Mouse (Mus musculus) stomach, embryonic 16.5 days (tissue): Measurements from ENCODE around the gene Thnsl2. TPM values are rescaled to one million over a fixed set of nuclear protein-coding genes. Genes with fewer than 3 reads are reported as not detected.

Experiments used
- ATAC-seq: fragments of 200-750 bp; cut with Nextera tagmentation; 2 replicates; pipeline ENCODE4 v1.8.0; 2017; ENCODE audit warnings: moderate number of reproducible peaks, moderate TSS enrichment; ENCODE audit not compliant: insufficient read depth, low FRiP score
- H3K27ac ChIP-seq: fragments of 300-500 bp; sonication (generic); 2 replicates; pipeline ENCODE4 v1.5.1; 2014; ENCODE audit warnings: low read length
- H3K27me3 ChIP-seq: fragments of 300-500 bp; sonication (generic); 2 replicates; pipeline ENCODE4 v1.6.1; 2014; ENCODE audit warnings: low read length, control low read depth, mixed read lengths; ENCODE audit not compliant: control insufficient read depth, insufficient read depth
- H3K36me3 ChIP-seq: fragments of 300-500 bp; sonication (generic); 2 replicates; pipeline ENCODE4 v1.6.1; 2014; ENCODE audit warnings: low read length; ENCODE audit not compliant: control insufficient read depth, insufficient read depth
- H3K4me1 ChIP-seq: fragments of 300-500 bp; sonication (generic); 2 replicates; pipeline ENCODE4 v1.6.1; 2014; ENCODE audit warnings: low read length, control low read depth, mixed read lengths; ENCODE audit not compliant: control insufficient read depth, insufficient read depth
- H3K4me2 ChIP-seq: fragments of 300-500 bp; sonication (generic); 2 replicates; pipeline ENCODE4 v1.6.1; 2014; ENCODE audit warnings: low read depth, low read length, mixed read lengths
- H3K4me3 ChIP-seq: fragments of 300-500 bp; sonication (generic); replicated peaks from 2 replicates; pipeline ENCODE4 v1.5.1; 2014; ENCODE audit warnings: mild to moderate bottlenecking, low read length
- H3K9ac ChIP-seq: fragments of 300-500 bp; sonication (generic); 2 replicates; pipeline ENCODE4 v1.6.1; 2014; ENCODE audit warnings: low read length
- H3K9me3 ChIP-seq: fragments of 300-500 bp; sonication (generic); replicated peaks from 2 replicates; pipeline ENCODE4 v1.6.1; 2016; ENCODE audit warnings: low read length, control low read depth; ENCODE audit not compliant: control insufficient read depth
- WGBS: fragments of 180-500 bp; shearing (Covaris S2); extraction: QIAGEN DNeasy Blood & Tissue Kit; methylation state at CpG from one replicate; pipeline ENCODE4 v1.1.7; 2014; 5-methylcytosine and 5-hydroxymethylcytosine counted together
- polyA plus RNA-seq: library from polyadenylated mRNA; unstranded; fragments of >200 nt; fragmentation: Nextera tagmentation; extraction: Ambion mirVana; gene quantifications from 2 replicates; pipeline ENCODE4 v1.2.1, GENCODE M21; 2015

The Thnsl2 gene
- polyA plus RNA-seq, 1 experiment from 2014 or later: 12.7 TPM

DNA sequence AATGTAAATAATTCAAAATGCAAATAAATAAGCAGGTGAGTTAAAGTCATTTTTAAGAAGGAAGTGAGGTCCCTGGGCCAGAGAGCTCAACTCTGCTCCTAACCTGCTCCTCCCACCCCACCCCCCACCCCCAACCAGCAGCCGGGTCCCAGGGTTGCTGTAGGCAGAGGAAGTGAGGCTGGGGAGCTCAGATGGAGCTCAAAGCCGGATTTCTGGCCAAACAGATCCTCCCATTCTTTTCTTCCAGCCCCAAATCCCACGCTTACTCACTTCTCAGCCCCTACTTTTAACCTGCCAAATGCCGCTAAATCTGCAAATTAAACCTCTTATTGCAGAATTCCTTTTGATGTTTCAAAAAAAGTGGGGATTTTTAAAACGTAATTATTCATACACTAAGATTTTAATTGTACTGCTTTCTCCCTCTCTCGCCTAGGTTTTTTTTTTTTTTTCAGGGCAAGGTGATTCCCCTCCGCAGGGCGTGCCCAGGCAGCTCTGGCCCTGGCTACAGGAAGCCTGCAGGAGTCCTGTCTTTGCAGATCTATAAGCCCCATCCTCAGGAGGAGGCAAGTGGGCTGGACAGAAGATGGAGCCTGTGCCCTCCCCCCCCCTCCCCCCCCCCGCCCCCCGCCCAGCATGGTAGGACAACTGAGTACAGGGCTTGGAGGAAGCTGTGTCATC is 24.5 kb downstream of the Thnsl2 start:
- no peak overlapping the region for H3K4me3 ChIP-seq
- H3K9me3 ChIP-seq: no peaks in the 10 kb centered on the region
- no peak for ATAC-seq
- WGBS: 14% methylated on average over 9 of the region's 10 CpGs
- H3K4me1 ChIP-seq: no peaks in the 10 kb centered on the region
- no peaks in the 10 kb centered on the region for H3K27me3 ChIP-seq
- no peak overlapping the region for H3K9ac ChIP-seq
- H3K4me2 ChIP-seq: no peak overlapping the region
- no peaks in the 10 kb centered on the region for H3K36me3 ChIP-seq
- H3K27ac ChIP-seq: no peak overlapping the region

DNA sequence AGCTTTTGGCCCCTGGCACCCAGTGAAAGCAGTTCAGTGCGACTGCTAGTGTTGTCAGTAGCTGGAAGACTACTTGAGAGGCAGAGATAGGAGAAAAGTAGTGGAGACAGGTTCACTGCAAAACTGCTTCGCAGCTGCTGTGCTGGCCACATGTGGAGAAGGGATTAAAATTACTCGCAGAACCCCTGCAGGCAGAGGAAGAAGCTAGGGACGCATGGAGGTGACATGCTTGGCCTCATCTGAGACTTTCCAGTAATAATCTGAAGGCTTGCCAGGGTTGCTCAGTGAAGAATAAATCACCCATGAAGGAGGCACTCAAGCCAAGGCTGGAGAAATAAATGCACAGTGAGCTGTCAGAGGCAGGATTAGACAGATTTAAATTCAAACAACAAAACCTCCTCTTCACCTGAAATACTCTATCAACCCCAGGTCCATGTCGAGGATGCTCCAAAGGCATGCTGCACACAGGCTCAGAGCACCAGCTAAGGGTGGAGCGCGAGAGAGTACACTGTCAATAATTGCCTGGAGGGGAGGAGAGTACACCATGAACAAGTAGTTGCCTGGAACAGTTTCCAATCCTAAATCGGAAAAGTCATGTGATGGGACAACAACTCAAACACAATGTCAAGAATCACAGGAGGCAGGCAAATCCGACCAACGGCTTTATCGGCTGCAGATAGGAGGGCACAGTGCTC is 32.7 kb downstream of the Thnsl2 start:
- 60% methylated on average over 11 of the region's 11 CpGs for WGBS
- no peaks in the 10 kb centered on the region for H3K36me3 ChIP-seq
- H3K9ac ChIP-seq: no peak overlapping the region
- H3K9me3 ChIP-seq: no peaks in the 10 kb centered on the region
- H3K27me3 ChIP-seq: no peaks in the 10 kb centered on the region
- H3K4me2 ChIP-seq: no peak overlapping the region
- no peak overlapping the region for H3K27ac ChIP-seq
- no peak overlapping the region for H3K4me3 ChIP-seq
- no peak for ATAC-seq
- H3K4me1 ChIP-seq: no peaks in the 10 kb centered on the region

DNA sequence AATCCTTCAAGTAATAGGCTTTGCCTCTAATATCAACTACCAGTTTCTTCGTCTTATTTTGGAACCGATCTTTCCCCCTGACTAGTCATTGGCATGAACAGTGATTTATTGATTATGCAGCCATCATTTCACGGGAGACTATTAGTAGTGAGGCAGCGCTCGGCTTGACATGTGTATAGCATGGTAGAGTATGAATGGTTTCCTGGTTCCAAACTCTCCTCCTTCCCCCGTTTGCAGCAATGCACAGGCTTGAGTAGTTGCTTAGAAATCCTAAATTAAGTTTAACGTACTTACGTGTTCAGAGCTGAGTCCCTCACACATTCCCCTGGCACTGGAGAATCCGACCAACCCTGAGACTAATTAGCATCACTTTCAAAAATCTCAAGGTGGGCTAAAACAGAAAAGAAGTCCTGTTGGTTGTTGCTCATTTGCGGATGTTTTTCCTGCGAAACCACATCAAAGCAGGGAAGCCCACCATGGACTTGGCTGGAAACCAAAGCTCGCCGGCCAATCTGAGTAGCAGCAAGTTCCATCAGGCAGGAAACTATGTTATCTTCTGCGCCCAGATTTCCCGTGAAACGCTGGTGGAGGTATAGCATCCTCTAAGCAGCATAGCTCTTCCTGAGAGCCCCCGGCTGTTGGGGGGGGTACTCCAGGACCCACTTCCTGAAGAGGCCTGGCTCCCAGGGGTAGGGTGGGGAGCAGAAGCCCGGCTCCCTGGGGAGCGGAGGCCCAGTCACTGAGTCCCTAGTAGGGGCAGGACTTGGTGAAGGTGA is 37.9 kb downstream of the Thnsl2 start:
- Histone ChIP-seq H3K27me3 (no peaks in the 10 kb centered on the region), H3K4me1 (no peaks in the 10 kb centered on the region), H3K9me3 (no peaks in the 10 kb centered on the region), H3K9ac (no peak overlapping the region), H3K36me3 (no peaks in the 10 kb centered on the region), H3K4me3 (no peak overlapping the region), H3K4me2 (no peak overlapping the region), H3K27ac (no peak overlapping the region)
- no peak for ATAC-seq
- WGBS: 67% methylated on average over 19 of the region's 19 CpGs

DNA sequence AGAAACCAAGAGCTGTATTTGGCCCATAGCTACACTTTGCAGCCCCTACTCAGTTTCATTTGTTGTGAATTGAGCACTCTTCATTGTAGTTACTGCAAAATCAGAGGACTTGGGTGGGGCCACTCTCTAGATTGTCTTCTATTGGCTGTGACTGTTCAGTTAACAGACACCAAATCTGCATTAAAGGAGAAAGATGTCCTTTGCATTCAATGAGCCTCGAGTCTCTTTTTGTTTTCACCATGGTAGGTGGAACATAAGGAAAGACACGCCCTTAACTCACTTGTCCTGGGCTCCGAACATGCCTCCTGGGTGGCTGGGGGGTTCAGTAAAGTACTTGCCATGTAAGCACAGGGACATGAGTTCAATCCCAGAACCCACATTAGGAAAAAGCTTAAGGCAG is 48.1 kb downstream of the Thnsl2 start:
- Histone ChIP-seq H3K4me1 (no peaks in the 10 kb centered on the region), H3K36me3 (no peaks in the 10 kb centered on the region), H3K9me3 (no peaks in the 10 kb centered on the region), H3K4me3 (no peak overlapping the region), H3K9ac (no peak overlapping the region), H3K4me2 (no peak overlapping the region), H3K27me3 (no peaks in the 10 kb centered on the region), H3K27ac (no peak overlapping the region)
- WGBS: 82% methylated on average over 3 of the region's 3 CpGs
- ATAC-seq: no peak

DNA sequence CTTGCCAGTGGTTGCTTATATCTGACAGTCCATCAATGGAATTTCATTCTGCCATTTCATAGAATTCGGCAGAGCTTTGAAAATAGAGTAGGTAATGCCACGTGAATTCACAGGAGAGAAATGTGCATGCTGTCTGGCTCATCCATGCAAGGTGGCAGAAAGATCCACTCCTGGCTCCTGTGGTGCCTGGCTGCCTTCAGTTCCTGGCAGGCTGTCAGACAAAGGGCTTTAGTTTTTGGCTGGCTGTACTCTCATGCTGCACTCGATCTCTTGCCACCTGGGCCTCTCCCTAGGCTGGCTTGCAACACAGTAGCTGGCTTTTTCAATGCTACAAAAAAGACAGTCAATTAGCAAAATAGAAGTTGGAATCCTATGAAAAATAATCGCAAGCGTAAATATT is 49.5 kb downstream of the Thnsl2 start:
- no peaks in the 10 kb centered on the region for H3K27me3 ChIP-seq
- H3K4me3 ChIP-seq: no peak overlapping the region
- no peak overlapping the region for H3K27ac ChIP-seq
- H3K9me3 ChIP-seq: no peaks in the 10 kb centered on the region
- no peaks in the 10 kb centered on the region for H3K36me3 ChIP-seq
- no peak overlapping the region for H3K4me2 ChIP-seq
- WGBS: 73% methylated on average over 5 of the region's 5 CpGs
- ATAC-seq: no peak
- no peaks in the 10 kb centered on the region for H3K4me1 ChIP-seq
- no peak overlapping the region for H3K9ac ChIP-seq

DNA sequence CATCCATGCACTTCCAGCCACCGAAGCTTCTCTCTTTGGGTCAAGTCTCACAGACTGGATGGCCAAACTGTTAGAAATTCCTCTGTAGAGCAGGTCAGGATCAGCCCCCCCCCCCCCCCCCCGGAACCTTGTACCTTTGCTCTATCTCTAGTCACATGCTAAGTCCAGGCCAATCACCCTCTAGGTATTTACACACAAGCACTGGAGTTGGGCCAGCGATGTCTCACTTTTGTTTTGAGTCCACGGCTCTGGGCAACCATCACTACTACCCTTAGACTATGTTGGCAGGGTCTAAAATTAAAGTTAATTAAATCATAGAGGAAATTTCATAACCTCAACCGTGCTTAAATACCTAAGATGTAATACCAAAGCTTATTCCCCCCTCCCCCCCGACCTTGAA is 50.6 kb downstream of the Thnsl2 start:
- Histone ChIP-seq H3K36me3 (no peaks in the 10 kb centered on the region), H3K4me1 (no peaks in the 10 kb centered on the region), H3K4me2 (no peak overlapping the region), H3K27me3 (no peaks in the 10 kb centered on the region), H3K9ac (no peak overlapping the region), H3K4me3 (no peak overlapping the region), H3K27ac (no peak overlapping the region), H3K9me3 (no peaks in the 10 kb centered on the region)
- ATAC-seq: no peak
- WGBS: 85% methylated on average over 6 of the region's 6 CpGs

DNA sequence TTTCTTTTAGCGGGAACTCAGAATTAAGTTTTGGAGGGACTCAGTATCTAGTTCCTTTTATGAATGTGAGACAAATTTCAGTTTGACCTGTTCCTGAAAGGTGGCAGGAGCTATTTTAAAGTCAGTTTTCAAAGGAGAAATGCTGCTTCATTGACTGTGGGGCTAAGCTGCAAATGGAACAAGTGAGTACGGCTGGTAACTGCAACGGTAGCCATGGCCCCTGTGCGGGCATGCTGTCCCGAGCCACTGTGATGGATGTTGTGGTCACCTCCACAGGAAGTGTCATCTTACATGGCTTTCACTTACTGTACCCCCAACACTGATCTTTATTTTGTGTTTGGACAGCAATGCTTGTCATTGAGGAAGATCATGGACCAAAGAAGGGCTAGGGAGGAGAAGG is 53.8 kb downstream of the Thnsl2 start:
- no peak for ATAC-seq
- no peak overlapping the region for H3K4me3 ChIP-seq
- H3K9ac ChIP-seq: no peak overlapping the region
- no peaks in the 10 kb centered on the region for H3K36me3 ChIP-seq
- H3K9me3 ChIP-seq: 0 out of 2 replicates have a peak, but pooled peaks cover 3% of the 10 kb centered on the region
- no peak overlapping the region for H3K27ac ChIP-seq
- WGBS: 68% methylated on average over 5 of the region's 5 CpGs
- H3K27me3 ChIP-seq: no peaks in the 10 kb centered on the region
- H3K4me2 ChIP-seq: no peak overlapping the region
- no peaks in the 10 kb centered on the region for H3K4me1 ChIP-seq

DNA sequence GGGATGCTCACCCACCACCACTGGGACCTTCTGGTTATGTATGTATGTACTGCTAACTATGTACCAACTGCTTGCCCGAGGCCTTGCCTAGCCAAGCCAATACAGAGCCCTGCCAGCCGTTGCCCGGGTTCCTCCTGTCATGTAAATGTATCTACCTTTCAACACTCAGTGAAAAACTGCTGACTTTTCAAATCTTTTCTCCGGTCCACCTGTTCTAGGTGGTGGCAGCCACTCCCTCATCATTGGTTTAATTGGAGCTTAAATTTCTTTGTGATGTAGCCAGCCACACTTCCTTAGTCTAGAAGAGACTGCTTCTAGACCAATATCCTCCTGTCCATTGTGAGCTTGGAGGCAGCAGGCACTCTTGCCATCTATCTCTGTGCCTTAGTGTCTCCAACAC is 54.5 kb downstream of the Thnsl2 start:
- H3K9ac ChIP-seq: no peak overlapping the region
- no peak overlapping the region for H3K27ac ChIP-seq
- no peak for ATAC-seq
- no peaks in the 10 kb centered on the region for H3K36me3 ChIP-seq
- 0 out of 2 replicates have a peak, but pooled peaks cover 3% of the 10 kb centered on the region for H3K9me3 ChIP-seq
- no peak overlapping the region for H3K4me3 ChIP-seq
- WGBS: 82% methylated on average over 4 of the region's 4 CpGs
- H3K27me3 ChIP-seq: no peaks in the 10 kb centered on the region
- H3K4me2 ChIP-seq: no peak overlapping the region
- no peaks in the 10 kb centered on the region for H3K4me1 ChIP-seq

DNA sequence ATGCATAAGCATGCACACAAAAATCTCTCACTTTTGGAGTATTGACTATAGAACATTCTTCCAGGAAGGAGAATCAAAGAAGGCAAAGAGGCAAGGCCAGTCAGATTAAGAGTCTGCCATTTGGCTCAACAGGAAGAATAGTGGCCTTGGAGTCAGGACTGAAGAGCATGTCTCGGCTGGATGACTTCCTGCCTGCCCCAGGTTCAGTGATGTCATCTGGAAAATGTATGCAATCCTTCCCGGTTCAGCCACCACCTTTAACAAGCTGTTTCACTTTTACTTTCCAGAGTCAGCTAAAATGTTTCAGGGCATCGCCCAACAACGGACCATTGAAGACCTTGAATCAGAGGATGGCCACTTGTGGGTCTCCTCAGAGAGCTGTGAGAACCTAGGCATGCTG is 55.2 kb downstream of the Thnsl2 start:
- no peak overlapping the region for H3K4me3 ChIP-seq
- 48% methylated on average over 4 of the region's 4 CpGs for WGBS
- ATAC-seq: no peak; the same call in 1 of the 2 replicates
- H3K9ac ChIP-seq: no peak overlapping the region
- no peaks in the 10 kb centered on the region for H3K27me3 ChIP-seq
- no peaks in the 10 kb centered on the region for H3K36me3 ChIP-seq
- 0 out of 2 replicates have a peak, but pooled peaks cover 3% of the 10 kb centered on the region for H3K9me3 ChIP-seq
- H3K27ac ChIP-seq: no peak overlapping the region
- H3K4me2 ChIP-seq: no peak overlapping the region
- no peaks in the 10 kb centered on the region for H3K4me1 ChIP-seq
